Mouse (Mus musculus): ENCODE data around the gene Tsga10. TPM values are rescaled to one million over a fixed set of nuclear protein-coding genes. Genes with fewer than 3 reads are reported as not detected.

The Tsga10 gene
- polyA plus RNA-seq, 1 experiment, result 3.3 TPM

GRCm38 (mm10) chr1:37711596-37712356 lies 154.5 kb downstream of the Tsga10 start:
- no peak for TF ChIP-seq POLR2A (IDR thresholded peaks at IDR 0.05; ENCODE audit: low read depth, low read length)
- TF ChIP-seq CTCF (IDR thresholded peaks at IDR 0.05; ENCODE audit: borderline replicate concordance, insufficient read depth, low read length), result no peak
- H3K4me1 ChIP-seq (ENCODE audit: control insufficient read depth, insufficient read depth, low read length), result no peaks in the 10 kb centered on the region
- no peak overlapping the region for H3K27ac ChIP-seq (ENCODE audit: insufficient read depth, low read length)
- H3K4me3 ChIP-seq (ENCODE audit: insufficient read depth, low read length), result no peak overlapping the region

- Histone ChIP-seq H3K27ac (ENCODE audit: insufficient read depth, low read length) (no peak overlapping the region), H3K4me3 (ENCODE audit: insufficient read depth, low read length) (no peak overlapping the region), H3K4me1 (ENCODE audit: control insufficient read depth, insufficient read depth, low read length) (no peaks in the 10 kb centered on the region)
- no peak for TF ChIP-seq CTCF (IDR thresholded peaks at IDR 0.05; ENCODE audit: borderline replicate concordance, insufficient read depth, low read length)
- no peak for TF ChIP-seq POLR2A (IDR thresholded peaks at IDR 0.05; ENCODE audit: low read depth, low read length)
Measured at GRCm38 (mm10) chr1:37711082-37711481, 155.1 kb downstream of the Tsga10 start.

DNA sequence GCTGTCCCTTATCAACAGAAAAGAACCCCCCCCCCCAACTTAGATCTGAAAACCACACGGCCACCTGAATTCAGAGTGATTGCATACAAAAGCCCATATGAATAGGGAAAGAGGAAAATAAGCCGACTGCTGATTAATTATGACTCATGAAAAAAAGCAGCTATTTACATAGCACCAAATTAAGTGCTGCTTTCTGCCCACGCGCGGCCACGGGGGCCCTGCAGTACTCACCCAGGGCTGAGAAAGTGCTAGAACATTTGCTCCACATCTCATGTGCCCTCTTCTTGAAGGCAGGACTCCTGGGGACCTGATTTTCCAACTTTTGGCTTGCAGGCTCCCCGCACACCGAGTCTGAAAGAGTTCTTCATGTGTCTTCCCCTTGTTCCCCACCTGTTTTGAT lies 156.5 kb downstream of the Tsga10 start:
- Histone ChIP-seq H3K27ac (ENCODE audit: insufficient read depth, low read length) (no peak overlapping the region), H3K4me3 (ENCODE audit: insufficient read depth, low read length) (no peak overlapping the region), H3K4me1 (ENCODE audit: control insufficient read depth, insufficient read depth, low read length) (no peaks in the 10 kb centered on the region)
- TF ChIP-seq POLR2A (IDR thresholded peaks at IDR 0.05; ENCODE audit: low read depth, low read length) (no peak), CTCF (IDR thresholded peaks at IDR 0.05; ENCODE audit: borderline replicate concordance, insufficient read depth, low read length) (no peak)

GRCm38 (mm10) chr1:37708270-37708955 lies 157.8 kb downstream of the Tsga10 start:
- TF ChIP-seq POLR2A (IDR thresholded peaks at IDR 0.05; ENCODE audit: low read depth, low read length), result no peak
- no peak for TF ChIP-seq CTCF (IDR thresholded peaks at IDR 0.05; ENCODE audit: borderline replicate concordance, insufficient read depth, low read length)
- no peak overlapping the region for H3K27ac ChIP-seq (ENCODE audit: insufficient read depth, low read length)
- no peaks in the 10 kb centered on the region for H3K4me1 ChIP-seq (ENCODE audit: control insufficient read depth, insufficient read depth, low read length)
- H3K4me3 ChIP-seq (ENCODE audit: insufficient read depth, low read length), result no peak overlapping the region

Other genes starting within 250 kb of the Tsga10 start
- 0.18 TPM in 1 of 2 replicates, not detected in the other for gene 2010300C02Rik, start 146.3 kb downstream of the Tsga10 start, polyA plus RNA-seq (2011; ENCODE audit: insufficient read length, low read depth, missing spikeins)
- gene Lipt1, start 5.3 kb upstream of the Tsga10 start, polyA plus RNA-seq (2011; ENCODE audit: insufficient read length, low read depth, missing spikeins), result 5.6 and 6.9 TPM in 2 replicates
- 28.4 and 29.2 TPM in 2 replicates for gene Mitd1, start 24.0 kb upstream of the Tsga10 start, polyA plus RNA-seq (2011; ENCODE audit: insufficient read length, low read depth, missing spikeins)
- gene Mrpl30, start 24.0 kb upstream of the Tsga10 start, polyA plus RNA-seq (2011; ENCODE audit: insufficient read length, low read depth, missing spikeins), result 158 and 204 TPM in 2 replicates
- gene Lyg2, start 50.1 kb upstream of the Tsga10 start, polyA plus RNA-seq (2011; ENCODE audit: insufficient read length, low read depth, missing spikeins), result not detected in 2 replicates
- gene Lyg1, start 91.3 kb upstream of the Tsga10 start, polyA plus RNA-seq (2011; ENCODE audit: insufficient read length, low read depth, missing spikeins), result not detected in 2 replicates
- gene Txndc9, start 131.5 kb upstream of the Tsga10 start, polyA plus RNA-seq (2011; ENCODE audit: insufficient read length, low read depth, missing spikeins), result 89.5 and 141 TPM in 2 replicates
- 56.2 and 63.2 TPM in 2 replicates for gene Eif5b, start 131.6 kb upstream of the Tsga10 start, polyA plus RNA-seq (2011; ENCODE audit: insufficient read length, low read depth, missing spikeins)